Mouse (Mus musculus) midbrain, embryonic 13.5 days (tissue): Measurements from ENCODE around the gene Kdelr1. TPM values are rescaled to one million over a fixed set of nuclear protein-coding genes. Genes with fewer than 3 reads are reported as not detected.

Source experiments
- ATAC-seq: fragments of 200-750 bp; cut with Nextera tagmentation; 2 replicates; pipeline ENCODE4 v1.8.0; 2017; ENCODE audit warnings: mild to moderate bottlenecking, moderate TSS enrichment, moderate library complexity
- H3K27ac ChIP-seq: fragments of 300-500 bp; sonication (generic); 2 replicates; pipeline ENCODE4 v1.5.1; 2015; ENCODE audit warnings: inconsistent platforms, mild to moderate bottlenecking, moderate library complexity
- H3K27me3 ChIP-seq: fragments of 300-500 bp; sonication (generic); 2 replicates; pipeline ENCODE4 v1.6.1; 2015; ENCODE audit warnings: mild to moderate bottlenecking, inconsistent platforms
- H3K36me3 ChIP-seq: fragments of 300-500 bp; sonication (generic); 2 replicates; pipeline ENCODE4 v1.6.1; 2015; ENCODE audit warnings: mild to moderate bottlenecking, inconsistent platforms
- H3K4me1 ChIP-seq: fragments of 300-500 bp; sonication (generic); replicated peaks from 2 replicates; pipeline ENCODE4 v1.6.1; 2015; ENCODE audit warnings: inconsistent platforms
- H3K4me2 ChIP-seq: fragments of 300-500 bp; sonication (generic); replicated peaks from 2 replicates; pipeline ENCODE4 v1.6.1; 2015; ENCODE audit warnings: moderate library complexity, mild to moderate bottlenecking, inconsistent platforms
- H3K4me3 ChIP-seq: fragments of 300-500 bp; sonication (generic); replicated peaks from 2 replicates; pipeline ENCODE4 v1.5.1; 2015; ENCODE audit warnings: mild to moderate bottlenecking, inconsistent platforms
- H3K9ac ChIP-seq: fragments of 300-500 bp; sonication (generic); replicated peaks from 2 replicates; pipeline ENCODE4 v1.6.1; 2015; ENCODE audit warnings: mild to moderate bottlenecking, inconsistent platforms
- H3K9me3 ChIP-seq: fragments of 300-500 bp; sonication (generic); 2 replicates; pipeline ENCODE4 v1.6.1; 2016; ENCODE audit warnings: mild to moderate bottlenecking, inconsistent platforms
- WGBS: fragments of 180-500 bp; shearing (Covaris S2); methylation state at CpG from one replicate; pipeline ENCODE4 v1.1.7; 2015; 5-methylcytosine and 5-hydroxymethylcytosine counted together
- polyA plus RNA-seq: library from polyadenylated mRNA; unstranded; fragments of >200 nt; fragmentation: Nextera tagmentation; extraction: Ambion mirVana; gene quantifications from 2 replicates; pipeline ENCODE4 v1.2.1, GENCODE M21; 2015

Gene Kdelr1
- polyA plus RNA-seq, 1 experiment from 2014 or later: 44.8 TPM

GRCm38 (mm10) chr7:45919761-45920160, 47.2 kb downstream of the Kdelr1 start:
- Histone ChIP-seq H3K4me2 (no peak overlapping the region), H3K9me3 (no peaks in the 10 kb centered on the region), H3K9ac (0 out of 2 replicates have a peak overlapping the region, but pooled peaks have one; percentile 11), H3K36me3 (no peaks in the 10 kb centered on the region), H3K4me1 (peaks cover 30% of the 10 kb centered on the region), H3K27ac (no peak overlapping the region), H3K27me3 (peaks cover 13% of the 10 kb centered on the region; the same call in 1 of the 2 replicates), H3K4me3 (no peak overlapping the region)
- ATAC-seq: no peak
- 78% methylated on average over 4 of the region's 4 CpGs for WGBS

DNA sequence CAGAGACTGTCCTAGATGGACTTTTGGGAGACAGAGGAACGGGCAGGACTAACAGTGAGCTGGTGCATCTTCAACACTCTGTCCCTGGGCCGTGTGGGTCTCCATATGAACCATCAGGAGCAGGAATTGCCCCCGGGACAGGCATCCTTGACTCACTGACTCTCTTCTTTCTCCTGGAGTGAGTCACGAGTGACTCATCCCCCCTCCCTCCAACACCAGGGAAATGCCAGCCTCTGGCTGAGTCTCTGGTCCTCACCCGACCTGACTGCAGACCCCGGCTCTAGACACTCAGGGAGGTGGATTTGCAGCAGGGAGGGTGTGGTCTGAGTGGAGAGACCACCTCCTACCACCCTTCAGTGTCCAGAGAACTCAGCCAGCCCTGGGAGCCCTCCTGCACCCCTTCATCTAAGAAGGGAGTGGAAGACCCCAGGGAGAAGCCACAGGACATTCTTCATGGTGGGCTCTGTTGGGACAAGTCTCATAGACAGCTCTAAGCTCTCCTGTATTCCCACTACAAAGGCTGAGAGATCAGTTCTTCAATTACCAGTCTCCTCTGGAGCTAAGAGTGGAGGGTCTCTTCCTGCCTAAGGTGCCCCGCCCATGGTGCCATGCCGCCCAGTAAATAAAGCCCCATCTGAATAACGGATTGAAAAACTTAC, 48.1 kb downstream of the Kdelr1 start:
- Histone ChIP-seq H3K4me1 (peaks cover 30% of the 10 kb centered on the region), H3K9ac (peak overlapping the region; percentile 11; the same call in 1 of the 2 replicates), H3K27ac (no peak overlapping the region), H3K4me2 (no peak overlapping the region), H3K9me3 (no peaks in the 10 kb centered on the region), H3K4me3 (no peak overlapping the region; the same call in 1 of the 2 replicates), H3K27me3 (peaks cover 13% of the 10 kb centered on the region; the same call in 1 of the 2 replicates), H3K36me3 (no peaks in the 10 kb centered on the region)
- ATAC-seq: no peak
- WGBS: 54% methylated on average over 9 of the region's 9 CpGs

GRCm38 (mm10) chr7:45921242-45921621, 48.7 kb downstream of the Kdelr1 start, which contains the start of gene Emp3:
Emp3 (minus strand) TSS chr7:45921404.
- H3K27ac ChIP-seq: 0 out of 2 replicates have a peak within 1 kb of the TSS, but pooled peaks have one; percentile 73
- peaks cover 25% of the 10 kb centered on the region for H3K4me1 ChIP-seq
- H3K27me3 ChIP-seq: peaks cover 13% of the 10 kb centered on the region; the same call in 1 of the 2 replicates
- ATAC-seq: no peak
- 56% methylated on average over 9 of the region's 9 CpGs for WGBS
- H3K36me3 ChIP-seq: no peaks in the 10 kb centered on the region
- H3K4me2 ChIP-seq: no peak within 1 kb of the TSS; the same call in 1 of the 2 replicates
- H3K9me3 ChIP-seq: no peaks in the 10 kb centered on the region
- H3K4me3 ChIP-seq: no peak within 1 kb of the TSS; the same call in 1 of the 2 replicates
- H3K9ac ChIP-seq: peak within 1 kb of the TSS; percentile 11; the same call in 1 of the 2 replicates

DNA sequence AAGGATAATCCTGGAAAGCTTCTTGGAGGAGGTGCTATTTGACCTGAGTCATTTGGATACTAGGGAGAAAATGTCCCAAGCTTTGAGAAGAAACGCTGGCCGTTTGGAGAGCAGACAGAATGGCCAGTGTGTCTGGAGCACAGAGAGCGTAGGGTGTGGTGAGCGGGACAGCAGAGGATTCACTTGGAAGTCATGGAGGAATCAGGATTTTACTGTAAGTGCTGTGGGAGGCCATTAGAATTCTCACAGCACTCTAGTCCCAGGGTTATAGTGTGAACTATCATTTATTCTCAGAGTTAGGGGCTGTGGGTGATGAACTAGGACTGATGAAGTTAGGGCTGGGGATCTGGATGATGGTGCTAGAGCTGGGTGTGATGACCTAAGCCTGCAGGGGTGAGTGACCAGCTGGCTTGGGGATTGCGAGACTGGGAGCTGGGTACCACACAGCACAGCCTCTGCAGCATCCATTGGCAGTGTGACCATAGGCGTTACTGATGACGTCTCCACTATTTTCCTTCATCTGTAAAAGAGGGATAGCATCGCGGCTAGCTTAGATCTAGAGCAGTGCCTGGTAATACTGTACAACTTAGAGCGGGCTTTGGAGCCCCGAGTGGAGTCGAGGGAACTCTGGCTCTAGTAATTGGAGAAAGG, 49.5 kb downstream of the Kdelr1 start:
- H3K4me3 ChIP-seq: no peak overlapping the region
- peak overlapping the region; percentile 50; the same call in 1 of the 2 replicates for H3K9ac ChIP-seq
- no peak for ATAC-seq
- peak overlapping the region; percentile 63; the same call in 1 of the 2 replicates for H3K4me2 ChIP-seq
- peaks cover 17% of the 10 kb centered on the region for H3K4me1 ChIP-seq
- H3K27ac ChIP-seq: peak overlapping the region; percentile 73; the same call in 1 of the 2 replicates
- peaks cover 13% of the 10 kb centered on the region; the same call in 1 of the 2 replicates for H3K27me3 ChIP-seq
- no peaks in the 10 kb centered on the region for H3K36me3 ChIP-seq
- 88% methylated on average over 12 of the region's 12 CpGs for WGBS
- 0 out of 2 replicates have a peak, but pooled peaks cover 2% of the 10 kb centered on the region for H3K9me3 ChIP-seq

DNA sequence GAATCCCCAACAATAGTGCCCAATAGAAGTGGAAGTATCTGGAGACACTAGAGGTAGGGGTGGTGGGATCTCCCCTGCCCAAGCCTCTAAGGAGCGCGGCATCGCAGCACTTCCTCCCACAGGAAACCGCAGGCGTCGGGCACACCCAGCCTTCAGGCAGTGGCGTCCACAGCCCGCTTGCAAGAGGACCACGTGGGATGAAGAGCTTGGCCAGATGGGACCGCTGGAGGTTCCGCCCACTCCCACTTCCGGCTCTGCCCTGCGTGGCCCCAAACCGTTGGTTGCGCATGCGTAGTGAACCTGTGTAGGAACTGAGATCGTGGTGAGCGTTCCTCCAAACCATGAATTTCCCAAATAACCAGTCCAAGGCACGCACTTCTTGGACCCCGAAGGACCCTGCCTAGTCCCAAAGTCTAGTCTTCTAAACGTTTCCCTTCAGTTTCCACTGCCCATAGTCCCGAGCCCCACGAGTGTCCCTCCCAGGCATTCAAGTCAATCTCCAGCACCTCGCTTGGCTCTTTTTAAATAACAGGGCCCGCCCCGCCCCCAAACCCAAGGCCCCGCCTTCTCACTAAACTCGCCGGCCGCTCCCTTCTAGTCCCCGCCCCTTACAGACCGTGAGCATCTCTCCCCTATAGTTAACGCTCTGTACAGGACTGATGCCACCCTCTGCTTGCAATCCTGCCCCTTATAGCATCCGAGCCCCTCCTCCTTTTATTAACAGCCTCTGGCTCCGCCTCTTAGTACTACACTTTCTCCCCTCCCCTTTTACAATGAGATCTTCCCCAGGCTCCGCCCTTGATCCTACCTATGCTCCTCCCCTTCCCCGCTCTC, 50.6 kb downstream of the Kdelr1 start:
- Histone ChIP-seq H3K27ac (peak overlapping the region; percentile 73), H3K4me2 (peak overlapping the region; percentile 63), H3K36me3 (no peaks in the 10 kb centered on the region), H3K4me3 (peak overlapping the region; percentile 46), H3K9me3 (0 out of 2 replicates have a peak, but pooled peaks cover 6% of the 10 kb centered on the region), H3K9ac (peak overlapping the region; percentile 50), H3K27me3 (peaks cover 19% of the 10 kb centered on the region), H3K4me1 (peaks cover 8% of the 10 kb centered on the region)
- peak; percentile 90 for ATAC-seq
- WGBS: under 1% methylated on average over 37 of the region's 37 CpGs

GRCm38 (mm10) chr7:45923762-45924428, 51.3 kb downstream of the Kdelr1 start, which contains the start of gene Ccdc114:
Ccdc114 (plus strand) TSS chr7:45924072.
- Histone ChIP-seq H3K4me3 (peak within 1 kb of the TSS; percentile 46), H3K27ac (peak within 1 kb of the TSS; percentile 73), H3K27me3 (peaks cover 22% of the 10 kb centered on the region), H3K4me1 (peaks cover 9% of the 10 kb centered on the region), H3K36me3 (no peaks in the 10 kb centered on the region), H3K9ac (peak within 1 kb of the TSS; percentile 50), H3K9me3 (0 out of 2 replicates have a peak, but pooled peaks cover 6% of the 10 kb centered on the region), H3K4me2 (peak within 1 kb of the TSS; percentile 63)
- WGBS: 4% methylated on average over 24 of the region's 24 CpGs
- ATAC-seq: peak; percentile 51

DNA sequence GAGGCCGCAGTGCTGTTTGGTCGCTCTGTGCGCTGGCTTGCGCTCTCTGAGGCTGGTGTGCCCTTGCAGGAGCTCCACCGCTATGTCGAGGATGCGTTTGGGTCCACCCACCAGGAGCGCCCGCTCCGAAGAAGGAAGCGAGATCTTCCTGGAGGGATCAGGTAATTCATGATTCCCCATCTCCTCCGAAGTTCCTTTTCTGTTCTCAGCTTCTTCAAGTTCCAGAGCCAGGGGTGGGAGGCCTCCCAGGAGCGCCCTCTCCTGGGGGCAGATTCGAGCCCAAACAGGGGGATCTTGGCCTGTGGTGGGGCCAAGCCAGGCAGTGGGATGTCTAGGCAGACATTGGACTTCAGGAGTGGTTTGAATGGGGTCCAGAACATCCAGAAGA, 51.9 kb downstream of the Kdelr1 start:
- peaks cover 11% of the 10 kb centered on the region for H3K4me1 ChIP-seq
- H3K9ac ChIP-seq: no peak overlapping the region
- 12% methylated on average over 14 of the region's 14 CpGs for WGBS
- ATAC-seq: 0 out of 2 replicates have a peak, but pooled peaks have one; percentile 12
- no peaks in the 10 kb centered on the region for H3K36me3 ChIP-seq
- H3K27ac ChIP-seq: no peak overlapping the region
- peaks cover 22% of the 10 kb centered on the region for H3K27me3 ChIP-seq
- H3K9me3 ChIP-seq: 0 out of 2 replicates have a peak, but pooled peaks cover 6% of the 10 kb centered on the region
- H3K4me2 ChIP-seq: peak overlapping the region; percentile 63
- 0 out of 2 replicates have a peak overlapping the region, but pooled peaks have one; percentile 6 for H3K4me3 ChIP-seq

DNA sequence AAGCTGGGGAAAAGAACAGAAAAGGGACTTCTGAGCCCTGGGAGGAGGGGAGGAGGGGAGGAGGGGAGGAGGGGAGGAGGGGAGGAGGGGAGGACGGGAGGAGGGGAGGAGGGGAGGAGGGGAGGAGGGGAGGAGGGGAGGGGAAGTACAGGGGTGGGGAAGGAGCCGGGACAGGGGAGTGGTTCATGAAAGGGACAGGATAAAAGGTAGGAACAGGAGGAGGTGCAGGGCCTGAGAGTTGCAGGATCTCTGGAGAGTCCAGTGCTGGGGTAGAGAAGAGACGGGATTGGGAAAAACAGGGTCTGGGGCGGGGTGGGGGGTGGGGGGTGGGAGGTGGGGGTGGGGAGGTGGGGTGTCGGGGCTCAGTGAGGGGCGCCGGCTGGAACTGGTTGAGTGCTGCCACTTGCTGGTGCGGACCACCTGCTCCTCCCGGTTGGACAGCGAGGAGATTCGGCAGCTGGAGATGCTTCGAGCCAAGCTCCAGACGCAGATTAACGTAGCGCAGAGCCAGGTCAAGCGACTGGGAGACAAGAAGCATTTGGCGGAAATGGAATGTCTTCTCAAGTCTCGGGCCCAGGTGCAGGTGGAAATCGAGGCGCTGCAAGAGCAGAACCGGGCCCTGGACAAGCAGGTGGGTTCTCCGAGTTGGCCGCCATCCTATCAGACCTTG, 56.2 kb downstream of the Kdelr1 start:
- Histone ChIP-seq H3K9ac (no peak overlapping the region), H3K27ac (no peak overlapping the region), H3K4me1 (peaks cover 3% of the 10 kb centered on the region; the same call in 1 of the 2 replicates), H3K4me3 (no peak overlapping the region), H3K36me3 (0 out of 2 replicates have a peak, but pooled peaks cover 3% of the 10 kb centered on the region), H3K27me3 (peaks cover 9% of the 10 kb centered on the region), H3K4me2 (peak overlapping the region; percentile 28), H3K9me3 (peaks cover 6% of the 10 kb centered on the region; the same call in 1 of the 2 replicates)
- no peak for ATAC-seq
- WGBS: 13% methylated on average over 20 of the region's 23 CpGs

DNA sequence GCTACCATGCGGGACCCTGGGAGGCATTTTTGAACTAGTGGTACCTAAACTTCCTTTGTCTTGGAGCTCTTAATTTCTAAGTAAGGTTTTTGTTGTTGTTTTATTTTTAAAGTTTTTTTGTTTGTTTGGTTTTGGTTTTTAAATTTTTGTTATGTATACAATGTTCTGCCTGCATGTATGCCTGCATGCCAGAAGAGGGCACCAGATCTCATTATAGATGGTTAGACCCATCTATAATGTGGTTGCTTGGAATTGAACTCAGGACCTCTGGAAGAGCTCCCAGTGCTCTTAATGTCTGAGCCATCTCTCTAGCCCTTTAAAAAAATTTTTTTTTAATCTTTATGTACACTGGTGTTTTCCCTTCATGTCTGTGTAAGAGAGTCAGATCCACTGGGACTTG, 57.1 kb downstream of the Kdelr1 start:
- Histone ChIP-seq H3K36me3 (0 out of 2 replicates have a peak, but pooled peaks cover 3% of the 10 kb centered on the region), H3K9ac (no peak overlapping the region), H3K27ac (no peak overlapping the region), H3K4me1 (peaks cover 3% of the 10 kb centered on the region; the same call in 1 of the 2 replicates), H3K9me3 (peaks cover 6% of the 10 kb centered on the region; the same call in 1 of the 2 replicates), H3K4me3 (no peak overlapping the region), H3K4me2 (no peak overlapping the region), H3K27me3 (peaks cover 9% of the 10 kb centered on the region)
- WGBS: 82% methylated on average over 1 of the region's 1 CpGs
- no peak for ATAC-seq
